Mouse (Mus musculus) kidney, postnatal 10 days (tissue): ENCODE data around the gene AI597479.
A peak's percentile ranks its signal among the peaks of the same experiment; 100 is the strongest.
"Not testable (repeated sequence)": the region's sequence is repeated elsewhere in the genome, so short reads cannot be mapped to it uniquely, and the experiment has no call there.

Experiments
- DNase-seq: peaks from one replicate; pipeline ENCODE4 v3.0.0; 2021; ENCODE audit warnings: mixed read lengths

The AI597479 gene

GRCm38 (mm10) chr1:43127196-43127595 is 28.7 kb downstream of the AI597479 start:
- DNase-seq: peak; percentile 3

GRCm38 (mm10) chr1:43127820-43128610 is 29.5 kb downstream of the AI597479 start:
- peak; percentile 3 for DNase-seq

GRCm38 (mm10) chr1:43130219-43130981 is 31.9 kb downstream of the AI597479 start:
- no peak for DNase-seq

- no peak for DNase-seq
Measured at GRCm38 (mm10) chr1:43131591-43131990, 33.1 kb downstream of the AI597479 start.

- not testable (repeated sequence) for DNase-seq
Measured at GRCm38 (mm10) chr1:43136488-43137029, 38.0 kb downstream of the AI597479 start.

- no peak for DNase-seq
Measured at GRCm38 (mm10) chr1:43137334-43137733, 38.8 kb downstream of the AI597479 start.

GRCm38 (mm10) chr1:43138268-43138812 is 39.8 kb downstream of the AI597479 start:
- DNase-seq: no peak

GRCm38 (mm10) chr1:43139587-43140266 is 41.2 kb downstream of the AI597479 start:
- DNase-seq: peak; percentile 93

GRCm38 (mm10) chr1:43141555-43141961 is 43.0 kb downstream of the AI597479 start:
- DNase-seq: peak; percentile 51

GRCm38 (mm10) chr1:43142849-43143248 is 44.3 kb downstream of the AI597479 start:
- DNase-seq: peak; percentile 48

GRCm38 (mm10) chr1:43143284-43143683 is 44.8 kb downstream of the AI597479 start:
- peak; percentile 57 for DNase-seq

GRCm38 (mm10) chr1:43143791-43144190 is 45.3 kb downstream of the AI597479 start:
- DNase-seq: no peak

GRCm38 (mm10) chr1:43144338-43144906 is 45.9 kb downstream of the AI597479 start:
- no peak for DNase-seq

GRCm38 (mm10) chr1:43145388-43145787 is 46.9 kb downstream of the AI597479 start:
- DNase-seq: no peak

- no peak for DNase-seq
Measured at GRCm38 (mm10) chr1:43147474-43147873, 49.0 kb downstream of the AI597479 start.

- DNase-seq: peak; percentile 49
Measured at GRCm38 (mm10) chr1:43150225-43150624, 51.7 kb downstream of the AI597479 start.

- no peak for DNase-seq
Measured at GRCm38 (mm10) chr1:43152626-43153025, 54.1 kb downstream of the AI597479 start.

GRCm38 (mm10) chr1:43153538-43153937 is 55.0 kb downstream of the AI597479 start:
- no peak for DNase-seq

GRCm38 (mm10) chr1:43154491-43154890 is 56.0 kb downstream of the AI597479 start:
- DNase-seq: no peak

GRCm38 (mm10) chr1:43157907-43158306 is 59.4 kb downstream of the AI597479 start:
- no peak for DNase-seq

GRCm38 (mm10) chr1:43159429-43159828 is 60.9 kb downstream of the AI597479 start:
- DNase-seq: peak; percentile 43

- DNase-seq: no peak
Measured at GRCm38 (mm10) chr1:43162394-43162793, 63.9 kb downstream of the AI597479 start.
